Mouse (Mus musculus) kidney, adult 2 months (tissue): ENCODE data around the gene Mcm5. TPM values are rescaled to one million over a fixed set of nuclear protein-coding genes. Genes with fewer than 3 reads are reported as not detected.

Experiments
- DNase-seq: peaks from one replicate; pipeline ENCODE4 v3.0.0; 2021
- H3K27ac ChIP-seq: fragments of 200-500 bp; 2 replicates; pipeline ENCODE4 v1.5.1; 2012; ENCODE audit warnings: low read depth, low read length, control low read depth, inconsistent platforms; ENCODE audit not compliant: insufficient read depth
- H3K27me3 ChIP-seq: fragments of 200-500 bp; replicated peaks from 2 replicates; pipeline ENCODE4 v1.6.1; 2012; ENCODE audit warnings: mild to moderate bottlenecking, moderate library complexity, low read length, inconsistent platforms; ENCODE audit not compliant: control insufficient read depth, insufficient read depth
- H3K36me3 ChIP-seq: fragments of 200-500 bp; 2 replicates; pipeline ENCODE4 v1.6.1; 2012; ENCODE audit warnings: mild to moderate bottlenecking, moderate library complexity, low read length, inconsistent platforms; ENCODE audit not compliant: control insufficient read depth, insufficient read depth
- H3K4me1 ChIP-seq: fragments of 200-500 bp; 2 replicates; pipeline ENCODE4 v1.6.1; 2011; ENCODE audit warnings: low read length; ENCODE audit not compliant: control insufficient read depth, insufficient read depth
- H3K4me3 ChIP-seq: fragments of 200-500 bp; 2 replicates; pipeline ENCODE4 v1.5.1; 2011; ENCODE audit warnings: mild to moderate bottlenecking, low read depth, low read length, control low read depth; ENCODE audit not compliant: insufficient read depth
- CTCF ChIP-seq: fragments of 200-500 bp; conservative IDR thresholded peaks from 2 replicates; pipeline ENCODE4 v1.5.1; 2011; ENCODE audit warnings: low read depth, mild to moderate bottlenecking, control low read depth, low read length, moderate library complexity, mixed read lengths; ENCODE audit not compliant: insufficient read depth, insufficient read length
- POLR2A ChIP-seq: fragments of 200-500 bp; IDR thresholded peaks from one replicate; pipeline ENCODE4 v1.6.1; 2011; ENCODE audit warnings: low read depth, low read length, control low read depth
- WGBS: fragments of 180-500 bp; shearing (Covaris S2); methylation state at CpG from one replicate; pipeline ENCODE4 v1.1.7; 2018; 5-methylcytosine and 5-hydroxymethylcytosine counted together
- polyA plus RNA-seq: library from polyadenylated mRNA; depleted of rRNA; stranded (reverse); fragments of >200 nt; gene quantifications from 2 replicates; pipeline ENCODE4 v1.2.3, GENCODE M21; 2012

Mcm5 gene
- polyA plus RNA-seq, 1 experiment = 5.7 TPM

GRCm38 (mm10) chr8:75084382-75085064, 24.8 kb upstream of the Mcm5 start:
- WGBS = 61% methylated on average over 3 of the region's 3 CpGs
- H3K36me3 ChIP-seq = no peaks in the 10 kb centered on the region
- H3K27ac ChIP-seq = peak overlapping the region; percentile 56
- peak; percentile 46 for DNase-seq
- TF ChIP-seq POLR2A (no peak), CTCF (no peak)
- no peak overlapping the region for H3K4me3 ChIP-seq
- H3K27me3 ChIP-seq = no peaks in the 10 kb centered on the region
- peaks cover 20% of the 10 kb centered on the region for H3K4me1 ChIP-seq

GRCm38 (mm10) chr8:75086002-75086401, 23.4 kb upstream of the Mcm5 start:
- H3K36me3 ChIP-seq = no peaks in the 10 kb centered on the region
- peaks cover 20% of the 10 kb centered on the region for H3K4me1 ChIP-seq
- 75% methylated on average over 2 of the region's 2 CpGs for WGBS
- no peaks in the 10 kb centered on the region for H3K27me3 ChIP-seq
- DNase-seq = no peak
- H3K27ac ChIP-seq = no peak overlapping the region
- no peak overlapping the region for H3K4me3 ChIP-seq
- TF ChIP-seq CTCF (no peak), POLR2A (no peak)

- no peaks in the 10 kb centered on the region for H3K27me3 ChIP-seq
- TF ChIP-seq CTCF = no peak
- no peak for TF ChIP-seq POLR2A
- no peak overlapping the region for H3K4me3 ChIP-seq
- DNase-seq = peak; percentile 77
- H3K27ac ChIP-seq = no peak overlapping the region
- peaks cover 20% of the 10 kb centered on the region for H3K4me1 ChIP-seq
- H3K36me3 ChIP-seq = no peaks in the 10 kb centered on the region
Observed at GRCm38 (mm10) chr8:75087127-75087526, 22.2 kb upstream of the Mcm5 start.

- Histone ChIP-seq H3K27ac (peak overlapping the region; percentile 43), H3K27me3 (no peaks in the 10 kb centered on the region), H3K4me3 (no peak overlapping the region; the same call in 1 of the 2 replicates), H3K4me1 (peaks cover 20% of the 10 kb centered on the region), H3K36me3 (no peaks in the 10 kb centered on the region)
- WGBS = 6% methylated on average over 6 of the region's 6 CpGs
- TF ChIP-seq POLR2A = no peak
- TF ChIP-seq CTCF = no peak
- DNase-seq = peak; percentile 96
Observed at GRCm38 (mm10) chr8:75088989-75089881, 20.1 kb upstream of the Mcm5 start.

GRCm38 (mm10) chr8:75090781-75091365, 18.5 kb upstream of the Mcm5 start:
- Histone ChIP-seq H3K27ac (no peak overlapping the region), H3K4me1 (peaks cover 19% of the 10 kb centered on the region), H3K4me3 (no peak overlapping the region), H3K36me3 (no peaks in the 10 kb centered on the region), H3K27me3 (no peaks in the 10 kb centered on the region)
- WGBS = 91% methylated on average over 4 of the region's 4 CpGs
- no peak for TF ChIP-seq POLR2A
- TF ChIP-seq CTCF = no peak
- DNase-seq = no peak

- 0 out of 2 replicates have a peak within 1 kb of the TSS, but pooled peaks have one; percentile 3 for H3K27ac ChIP-seq
- peak; percentile 97 for DNase-seq
- no peaks in the 10 kb centered on the region for H3K27me3 ChIP-seq
- peaks cover 2% of the 10 kb centered on the region; the same call in 1 of the 2 replicates for H3K36me3 ChIP-seq
- H3K4me3 ChIP-seq = peak within 1 kb of the TSS; percentile 58
- TF ChIP-seq CTCF (0 out of 2 replicates have a peak, but pooled peaks have one; percentile 3), POLR2A (peak; percentile 88)
- WGBS = 2% methylated on average over 36 of the region's 36 CpGs
- H3K4me1 ChIP-seq = peaks cover 16% of the 10 kb centered on the region
Observed at GRCm38 (mm10) chr8:75093399-75094156, 15.8 kb upstream of the Mcm5 start, which contains the start of gene Hmox1. Hmox1 (plus strand) TSS chr8:75093621.
